8 mouse cellular contexts compared by ENCODE assay signal in genomic region chr7:81154960-81155359, GRCm38 (mm10). TPM values are rescaled to one million over a fixed set of nuclear protein-coding genes. Genes with fewer than 3 reads are reported as not detected.
DNase-seq lines count a peak whose midpoint lies in the region; ATAC-seq and TF ChIP-seq lines count a peak whose summit lies in the region.

No protein-coding gene starts in this region.

- H3K9me3 ChIP-seq in G1E (replicated peaks), result no peaks in the 10 kb centered on the region
- H3K9me3 ChIP-seq in embryonic facial prominence, embryonic 11.5 days (replicated peaks; ENCODE audit: control insufficient read depth, low read length), result no peaks in the 10 kb centered on the region
- peaks cover 9% of the 10 kb centered on the region for H3K9me3 ChIP-seq in heart, embryonic 13.5 days
- H3K9me3 ChIP-seq in kidney, embryonic 15.5 days (replicated peaks), result no peaks in the 10 kb centered on the region
- no peaks in the 10 kb centered on the region; the same call in 1 of the 2 replicates for H3K9me3 ChIP-seq in liver, postnatal 0 days (ENCODE audit: low read length)

- H3K4me1 ChIP-seq in G1E (ENCODE audit: insufficient read depth, low read depth, low read length), result peaks cover 15% of the 10 kb centered on the region
- H3K4me1 ChIP-seq in embryonic facial prominence, embryonic 11.5 days (ENCODE audit: control insufficient read depth, insufficient read depth, low read length), result no peaks in the 10 kb centered on the region
- peaks cover 15% of the 10 kb centered on the region for H3K4me1 ChIP-seq in heart, embryonic 13.5 days
- H3K4me1 ChIP-seq in kidney, embryonic 15.5 days, result peaks cover 7% of the 10 kb centered on the region
- 0 out of 2 replicates have a peak, but pooled peaks cover 4% of the 10 kb centered on the region for H3K4me1 ChIP-seq in liver, postnatal 0 days (ENCODE audit: insufficient read depth)

- no peak overlapping the region for H3K27ac ChIP-seq in embryonic facial prominence, embryonic 11.5 days (replicated peaks; ENCODE audit: low read depth, low read length)
- H3K27ac ChIP-seq in heart, embryonic 13.5 days (replicated peaks), result no peak overlapping the region
- no peak overlapping the region for H3K27ac ChIP-seq in kidney, embryonic 15.5 days
- H3K27ac ChIP-seq in liver, postnatal 0 days (ENCODE audit: low read depth), result no peak overlapping the region

- 0% methylated on average over 3 of the region's 3 CpGs for WGBS in embryonic facial prominence, embryonic 11.5 days
- WGBS in heart, embryonic 13.5 days, result 0% methylated on average over 3 of the region's 3 CpGs
- 2% methylated on average over 3 of the region's 3 CpGs for WGBS in kidney, embryonic 15.5 days
- WGBS in liver, postnatal 0 days (ENCODE audit: insufficient replicate concordance), result 4% methylated on average over 3 of the region's 3 CpGs

- DNase-seq in G1E (ENCODE audit: low spot score), result peak; percentile 53
- DNase-seq in adrenal gland, postnatal 36 days, result peak; percentile 59 to 78
- DNase-seq in embryonic facial prominence, embryonic 11.5 days (ENCODE audit: low spot score), result peak; percentile 85
- peak; percentile 67 for DNase-seq in liver, postnatal 0 days
- DNase-seq in urinary bladder, postnatal 25 days (ENCODE audit: low spot score), result peak; percentile 38

- peak; percentile 91 for TF ChIP-seq CTCF in G1E (IDR thresholded peaks at IDR 0.05; ENCODE audit: low read depth, low read length)
- peak; percentile 93 for TF ChIP-seq CTCF in liver, postnatal 0 days (IDR thresholded peaks at IDR 0.05; ENCODE audit: low read depth)

- H3K9ac ChIP-seq in embryonic facial prominence, embryonic 11.5 days (replicated peaks; ENCODE audit: low read length), result peak overlapping the region; percentile 7; the same call in 1 of the 2 replicates
- H3K9ac ChIP-seq in heart, embryonic 13.5 days, result no peak overlapping the region
- H3K9ac ChIP-seq in kidney, embryonic 15.5 days, result no peak overlapping the region
- H3K9ac ChIP-seq in liver, postnatal 0 days (replicated peaks), result no peak overlapping the region

- no peaks in the 10 kb centered on the region for H3K36me3 ChIP-seq in G1E (replicated peaks)
- H3K36me3 ChIP-seq in embryonic facial prominence, embryonic 11.5 days (replicated peaks; ENCODE audit: control insufficient read depth, insufficient read depth, low read depth, low read length), result no peaks in the 10 kb centered on the region
- no peaks in the 10 kb centered on the region for H3K36me3 ChIP-seq in heart, embryonic 13.5 days
- H3K36me3 ChIP-seq in kidney, embryonic 15.5 days, result no peaks in the 10 kb centered on the region
- H3K36me3 ChIP-seq in liver, postnatal 0 days (replicated peaks; ENCODE audit: insufficient read depth, low read length), result no peaks in the 10 kb centered on the region

- ATAC-seq in G1E (ENCODE audit: extremely low read depth, insufficient number of reproducible peaks, low FRiP score, poor library complexity, severe bottlenecking), result no peak; the same call in 1 of the 2 replicates
- ATAC-seq in embryonic facial prominence, embryonic 11.5 days (replicated peaks; ENCODE audit: insufficient number of reproducible peaks, low FRiP score, low TSS enrichment, low read depth), result 0 out of 2 replicates have a peak, but pooled peaks have one; percentile 76
- ATAC-seq in heart, embryonic 13.5 days (ENCODE audit: extremely low read depth, insufficient number of reproducible peaks, low FRiP score, low TSS enrichment), result peak; percentile 33; the same call in 1 of the 2 replicates
- ATAC-seq in kidney, embryonic 15.5 days (replicated peaks; ENCODE audit: low FRiP score), result peak; percentile 68; the same call in 1 of the 2 replicates
- ATAC-seq in liver, postnatal 0 days, result peak; percentile 78
- peak; percentile 94 for ATAC-seq in neutrophil, adult 5-6 weeks (ENCODE audit: extremely low read depth, insufficient number of reproducible peaks, low FRiP score, poor library complexity, severe bottlenecking)

- no peak for TF ChIP-seq EP300 in liver, postnatal 0 days (IDR thresholded peaks at IDR 0.05; ENCODE audit: low read depth)

- no peak overlapping the region for H3K4me2 ChIP-seq in embryonic facial prominence, embryonic 11.5 days (ENCODE audit: low read depth, low read length)
- 0 out of 2 replicates have a peak overlapping the region, but pooled peaks have one; percentile 19 for H3K4me2 ChIP-seq in heart, embryonic 13.5 days
- H3K4me2 ChIP-seq in kidney, embryonic 15.5 days, result no peak overlapping the region
- H3K4me2 ChIP-seq in liver, postnatal 0 days (ENCODE audit: low read depth, low read length), result no peak overlapping the region

- H3K27me3 ChIP-seq in G1E (ENCODE audit: insufficient read depth, low read length), result peaks cover 33% of the 10 kb centered on the region
- no peaks in the 10 kb centered on the region for H3K27me3 ChIP-seq in embryonic facial prominence, embryonic 11.5 days (ENCODE audit: control insufficient read depth, insufficient read depth, low read length)
- H3K27me3 ChIP-seq in heart, embryonic 13.5 days (replicated peaks), result no peaks in the 10 kb centered on the region
- no peaks in the 10 kb centered on the region for H3K27me3 ChIP-seq in kidney, embryonic 15.5 days
- H3K27me3 ChIP-seq in liver, postnatal 0 days (ENCODE audit: insufficient read depth, low read length), result no peaks in the 10 kb centered on the region

- no peak overlapping the region for H3K4me3 ChIP-seq in G1E (ENCODE audit: low read depth, low read length)
- no peak overlapping the region for H3K4me3 ChIP-seq in embryonic facial prominence, embryonic 11.5 days (ENCODE audit: low read depth, low read length)
- no peak overlapping the region for H3K4me3 ChIP-seq in heart, embryonic 13.5 days
- H3K4me3 ChIP-seq in kidney, embryonic 15.5 days (replicated peaks), result no peak overlapping the region
- H3K4me3 ChIP-seq in liver, postnatal 0 days (ENCODE audit: low read depth, low read length), result no peak overlapping the region

RNA-seq across cellular contexts. Expression of gene Slc28a1, which starts 40.4 kb away (rescaled TPM):
- total RNA-seq in G1E (2014; fragmentation: Nextera tagmentation) (not detected in 2 replicates), G1E (2017) (not detected in 2 replicates)
- polyA plus RNA-seq in G1E (2012), result not detected in 2 replicates
- under 1 TPM; 0.13 to 0.17 TPM for total RNA-seq in adrenal gland, postnatal 36 days (2021)
- 0.07 TPM in 1 of 2 replicates, not detected in the other for polyA plus RNA-seq in embryonic facial prominence, embryonic 11.5 days (2014; fragmentation: Nextera tagmentation; extraction: Ambion mirVana)
- polyA plus RNA-seq in heart, embryonic 13.5 days (2015; fragmentation: Nextera tagmentation; extraction: Ambion mirVana), result 0.05 and 0.11 TPM in 2 replicates
- polyA plus RNA-seq in kidney, embryonic 15.5 days (2015; fragmentation: Nextera tagmentation; extraction: Ambion mirVana), result 0.13 and 0.49 TPM in 2 replicates
- 0.09 and 0.11 TPM in 2 replicates for polyA plus RNA-seq in liver, postnatal 0 days (2015; fragmentation: Nextera tagmentation; extraction: Ambion mirVana)
- total RNA-seq in neutrophil, adult 5-6 weeks (2017), result not detected in 2 replicates

RNA-seq across cellular contexts. Expression of gene Pde8a, which starts 58.4 kb away (rescaled TPM):
- total RNA-seq in G1E (2014; fragmentation: Nextera tagmentation) (not detected in 2 replicates), G1E (2017) (0.05 TPM in 1 of 2 replicates, not detected in the other)
- not detected in 2 replicates for polyA plus RNA-seq in G1E (2012)
- total RNA-seq in adrenal gland, postnatal 36 days (2021), result 10 to 100 TPM; 28.9 to 37.4 TPM
- polyA plus RNA-seq in embryonic facial prominence, embryonic 11.5 days (2014; fragmentation: Nextera tagmentation; extraction: Ambion mirVana), result 4.1 and 5.0 TPM in 2 replicates
- 2.8 and 2.9 TPM in 2 replicates for polyA plus RNA-seq in heart, embryonic 13.5 days (2015; fragmentation: Nextera tagmentation; extraction: Ambion mirVana)
- 5.7 and 6.2 TPM in 2 replicates for polyA plus RNA-seq in kidney, embryonic 15.5 days (2015; fragmentation: Nextera tagmentation; extraction: Ambion mirVana)
- 3.1 and 3.4 TPM in 2 replicates for polyA plus RNA-seq in liver, postnatal 0 days (2015; fragmentation: Nextera tagmentation; extraction: Ambion mirVana)
- total RNA-seq in neutrophil, adult 5-6 weeks (2017), result 9.5 and 9.8 TPM in 2 replicates
